Mouse (Mus musculus) lung, postnatal 0 days (tissue): Measurements from ENCODE around the gene AI464131.

Experiments used
- CTCF ChIP-seq: IDR thresholded peaks from 2 replicates; pipeline ENCODE4 v1.5.1; 2016; ENCODE audit warnings: antibody characterized with exemption, mild to moderate bottlenecking
- EP300 ChIP-seq: IDR thresholded peaks from 2 replicates; pipeline ENCODE4 v1.6.1; 2016; ENCODE audit warnings: antibody characterized with exemption, mild to moderate bottlenecking, control low read depth

DNA sequence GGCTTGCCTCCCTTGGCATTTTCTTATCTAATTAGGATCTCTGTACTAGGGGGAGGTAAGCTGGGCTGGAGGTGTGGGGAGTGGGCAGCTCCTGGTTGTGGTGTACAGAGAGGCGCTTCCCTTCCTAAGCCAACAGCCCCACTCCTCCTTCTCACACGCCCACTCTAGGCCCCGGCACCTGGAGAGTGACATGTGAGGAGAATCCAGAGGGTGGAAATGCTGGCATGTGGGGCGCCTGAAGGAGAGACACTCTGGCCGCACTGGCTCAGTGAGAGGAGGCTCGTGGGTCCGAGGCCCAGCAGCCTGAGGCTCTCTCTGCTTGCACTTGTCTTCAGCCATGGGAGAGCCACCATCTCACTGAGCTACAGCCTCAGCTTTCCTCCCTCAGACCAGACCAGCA lies 15.5 kb upstream of the AI464131 start:
- TF ChIP-seq CTCF (no peak), EP300 (no peak)
